Mouse (Mus musculus) neural tube, embryonic 14.5 days (tissue): ENCODE results near the gene Sfta2. TPM values are rescaled to one million over a fixed set of nuclear protein-coding genes. Genes with fewer than 3 reads are reported as not detected.

Source experiments
- ATAC-seq: fragments of 200-750 bp; cut with Nextera tagmentation; 2 replicates; pipeline ENCODE4 v1.8.0; 2017; ENCODE audit warnings: low read depth, mild to moderate bottlenecking, moderate TSS enrichment, moderate library complexity
- H3K27ac ChIP-seq: fragments of 300-500 bp; sonication (generic); 2 replicates; pipeline ENCODE4 v1.5.1; 2014; ENCODE audit warnings: low read depth, mild to moderate bottlenecking, control low read depth, low read length, moderate library complexity, mixed read lengths
- H3K27me3 ChIP-seq: fragments of 300-500 bp; sonication (generic); 2 replicates; pipeline ENCODE4 v1.6.1; 2014; ENCODE audit warnings: low read length; ENCODE audit not compliant: control insufficient read depth, insufficient read depth
- H3K36me3 ChIP-seq: fragments of 300-500 bp; sonication (generic); 2 replicates; pipeline ENCODE4 v1.6.1; 2014; ENCODE audit warnings: low read length, mixed read lengths; ENCODE audit not compliant: control insufficient read depth, insufficient read depth
- H3K4me1 ChIP-seq: fragments of 300-500 bp; sonication (generic); 2 replicates; pipeline ENCODE4 v1.6.1; 2014; ENCODE audit warnings: low read length; ENCODE audit not compliant: control insufficient read depth, insufficient read depth
- H3K4me2 ChIP-seq: fragments of 300-500 bp; sonication (generic); 2 replicates; pipeline ENCODE4 v1.6.1; 2014; ENCODE audit warnings: mild to moderate bottlenecking, low read depth, low read length, control low read depth
- H3K4me3 ChIP-seq: fragments of 300-500 bp; sonication (generic); 2 replicates; pipeline ENCODE4 v1.5.1; 2014; ENCODE audit warnings: low read depth, low read length, control low read depth, mixed read lengths
- H3K9ac ChIP-seq: fragments of 300-500 bp; sonication (generic); replicated peaks from 2 replicates; pipeline ENCODE4 v1.6.1; 2014; ENCODE audit warnings: low read depth, mild to moderate bottlenecking, control low read depth, low read length, mixed read lengths
- H3K9me3 ChIP-seq: fragments of 300-500 bp; sonication (generic); 2 replicates; pipeline ENCODE4 v1.6.1; 2016; ENCODE audit warnings: low read length; ENCODE audit not compliant: control insufficient read depth
- WGBS: fragments of 180-500 bp; shearing (Covaris S2); extraction: QIAGEN DNeasy Blood & Tissue Kit; methylation state at CpG from one replicate; pipeline ENCODE4 v1.1.7; 2014; 5-methylcytosine and 5-hydroxymethylcytosine counted together
- polyA plus RNA-seq: library from polyadenylated mRNA; unstranded; fragments of >200 nt; fragmentation: Nextera tagmentation; extraction: Ambion mirVana; gene quantifications from 2 replicates; pipeline ENCODE4 v1.2.1, GENCODE M21; 2014

The Sfta2 gene
- polyA plus RNA-seq, 1 experiment from 2014 or later, result not detected

DNA sequence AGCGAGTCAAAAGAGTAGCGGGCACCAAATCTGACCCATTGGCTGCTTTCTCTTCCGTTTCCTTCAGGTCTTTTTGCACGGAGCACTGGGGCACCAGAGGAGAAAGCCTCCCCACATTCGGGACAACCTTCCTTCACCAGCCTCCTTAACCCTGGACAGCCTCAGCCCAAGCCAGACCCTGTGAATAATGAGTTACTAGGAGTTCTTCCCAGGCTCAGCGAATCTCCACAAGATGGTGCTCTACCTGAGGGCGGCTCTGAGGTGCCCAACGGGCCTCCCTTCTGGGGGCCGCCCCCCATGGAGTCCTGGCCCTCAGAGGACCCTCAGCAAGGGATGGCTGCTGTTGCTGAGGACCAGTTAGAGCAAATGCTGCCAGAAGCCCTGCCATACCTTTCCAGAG is 33.6 kb upstream of the Sfta2 start:
- Histone ChIP-seq H3K4me3 (no peak overlapping the region), H3K9me3 (no peaks in the 10 kb centered on the region), H3K9ac (no peak overlapping the region), H3K4me1 (peaks cover 5% of the 10 kb centered on the region; the same call in 1 of the 2 replicates), H3K27me3 (no peaks in the 10 kb centered on the region), H3K27ac (no peak overlapping the region), H3K36me3 (no peaks in the 10 kb centered on the region), H3K4me2 (no peak overlapping the region)
- 28% methylated on average over 9 of the region's 9 CpGs for WGBS
- ATAC-seq, result no peak

DNA sequence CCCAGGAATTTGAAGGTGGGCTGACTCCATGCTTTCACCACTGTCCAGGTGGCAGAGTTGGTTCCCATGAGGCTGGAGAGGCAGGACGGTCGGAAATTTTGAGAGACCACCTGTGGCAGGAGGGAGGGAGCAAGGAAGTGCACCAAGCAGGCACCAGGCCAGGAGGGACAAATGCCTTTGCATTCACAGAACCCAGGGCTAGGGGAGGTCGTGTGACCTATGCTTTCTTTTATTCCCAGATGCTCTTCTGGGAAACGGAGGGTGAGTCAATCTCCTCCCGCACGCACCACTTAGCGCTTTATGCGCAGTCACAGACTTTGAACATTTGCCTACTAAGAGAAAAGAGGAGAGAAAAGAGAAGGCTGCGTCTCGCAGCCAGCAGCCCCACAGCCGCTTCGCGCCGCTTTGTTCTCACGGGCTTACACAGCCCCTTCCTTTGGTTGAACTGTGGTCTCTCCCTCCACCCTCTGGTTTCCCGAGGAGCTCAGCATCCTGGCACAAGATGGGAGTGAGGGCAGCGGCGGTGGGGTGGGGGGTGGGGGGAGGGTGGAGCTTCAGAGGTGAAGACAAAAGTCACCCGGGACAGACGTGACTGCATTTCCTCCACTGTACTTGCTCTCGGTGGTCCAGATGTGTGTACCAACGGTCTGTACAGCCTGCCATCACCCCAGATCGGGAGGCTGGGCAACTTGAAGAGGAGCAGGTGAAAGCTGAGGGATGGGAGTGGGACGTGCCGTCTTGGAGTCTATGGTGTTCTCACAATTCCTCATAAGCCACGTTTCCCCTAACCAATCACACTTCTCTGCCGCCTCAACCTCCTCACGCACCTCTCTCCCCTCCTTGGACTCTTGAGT is 32.0 kb upstream of the Sfta2 start:
- ATAC-seq, result peak; percentile 78; the same call in 1 of the 2 replicates
- peak overlapping the region; percentile 20; the same call in 1 of the 2 replicates for H3K4me3 ChIP-seq
- peak overlapping the region; percentile 49; the same call in 1 of the 2 replicates for H3K4me2 ChIP-seq
- H3K9ac ChIP-seq, result peak overlapping the region; percentile 11; the same call in 1 of the 2 replicates
- no peaks in the 10 kb centered on the region for H3K27me3 ChIP-seq
- 1% methylated on average over 28 of the region's 28 CpGs for WGBS
- H3K27ac ChIP-seq, result no peak overlapping the region
- peaks cover 5% of the 10 kb centered on the region; the same call in 1 of the 2 replicates for H3K4me1 ChIP-seq
- H3K36me3 ChIP-seq, result no peaks in the 10 kb centered on the region
- H3K9me3 ChIP-seq, result no peaks in the 10 kb centered on the region

DNA sequence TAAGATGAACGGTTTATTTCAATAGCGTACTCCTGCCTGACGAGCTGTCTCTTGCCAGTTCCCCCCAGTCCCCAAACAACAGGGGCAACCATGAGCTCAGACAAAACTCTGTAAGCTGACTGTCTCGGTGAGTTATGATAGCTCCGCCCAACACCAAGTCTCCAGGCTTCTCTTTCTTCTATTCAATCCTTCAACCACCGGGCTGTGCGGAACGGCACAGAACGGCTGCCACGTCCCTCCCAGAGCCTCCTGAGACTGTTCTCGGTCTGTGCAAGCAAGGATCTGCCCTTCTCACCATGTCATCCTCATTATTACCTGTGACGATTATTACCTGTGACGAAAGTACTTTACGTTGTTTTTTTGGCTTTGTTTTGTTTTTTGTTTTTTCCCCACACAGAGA is 30.5 kb upstream of the Sfta2 start:
- 27% methylated on average over 14 of the region's 14 CpGs for WGBS
- Histone ChIP-seq H3K4me3 (no peak overlapping the region), H3K27me3 (no peaks in the 10 kb centered on the region), H3K4me1 (peaks cover 5% of the 10 kb centered on the region; the same call in 1 of the 2 replicates), H3K4me2 (no peak overlapping the region), H3K9ac (no peak overlapping the region), H3K36me3 (no peaks in the 10 kb centered on the region), H3K9me3 (no peaks in the 10 kb centered on the region), H3K27ac (no peak overlapping the region)
- ATAC-seq, result peak; percentile 51; the same call in 1 of the 2 replicates

DNA sequence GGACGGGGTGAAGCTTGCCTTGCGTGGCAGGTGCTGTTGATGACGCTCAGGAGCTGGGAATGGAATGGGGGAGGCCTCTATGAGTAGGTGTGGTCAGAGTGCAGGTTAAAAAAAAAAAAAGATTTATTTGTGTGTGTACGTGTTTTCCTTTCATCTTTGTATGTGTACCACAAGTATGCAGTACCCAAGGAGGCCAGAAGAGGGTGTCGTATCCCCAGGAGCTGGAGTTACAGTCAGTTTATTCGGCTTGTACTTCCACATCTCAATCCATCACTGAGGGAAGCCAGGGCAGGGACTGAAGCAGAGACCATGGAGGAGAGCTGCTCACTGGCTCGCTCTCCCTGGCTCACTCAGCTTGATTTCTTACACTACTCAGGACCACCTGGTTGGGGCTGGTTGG is 29.9 kb upstream of the Sfta2 start:
- H3K27ac ChIP-seq, result no peak overlapping the region
- no peak overlapping the region for H3K4me3 ChIP-seq
- no peaks in the 10 kb centered on the region for H3K27me3 ChIP-seq
- H3K36me3 ChIP-seq, result no peaks in the 10 kb centered on the region
- H3K4me2 ChIP-seq, result no peak overlapping the region
- peaks cover 5% of the 10 kb centered on the region; the same call in 1 of the 2 replicates for H3K4me1 ChIP-seq
- H3K9ac ChIP-seq, result no peak overlapping the region
- no peaks in the 10 kb centered on the region for H3K9me3 ChIP-seq
- WGBS, result 93% methylated on average over 7 of the region's 7 CpGs
- ATAC-seq, result no peak

DNA sequence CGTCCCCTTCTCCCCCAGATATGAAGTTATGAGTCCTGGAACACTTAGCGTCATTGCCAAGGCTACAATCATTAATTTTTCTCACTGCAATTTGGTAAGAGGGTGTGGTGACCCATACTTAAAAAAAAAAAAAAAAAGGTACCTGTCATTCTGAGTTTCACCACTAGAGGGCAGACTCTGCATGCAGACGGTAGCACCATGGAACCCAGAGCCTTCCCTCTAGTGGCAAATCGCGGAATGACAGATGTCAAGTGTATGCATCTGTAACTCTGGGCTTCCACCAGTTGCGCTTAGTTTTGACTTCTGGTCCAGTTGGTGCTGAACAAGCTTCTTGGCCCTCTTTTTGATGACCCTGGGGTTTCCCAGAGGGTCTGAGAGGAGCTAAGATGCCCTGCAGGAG is 23.1 kb upstream of the Sfta2 start:
- WGBS, result 15% methylated on average over 6 of the region's 6 CpGs
- H3K27me3 ChIP-seq, result no peaks in the 10 kb centered on the region
- H3K9me3 ChIP-seq, result no peaks in the 10 kb centered on the region
- no peak overlapping the region for H3K27ac ChIP-seq
- no peak overlapping the region for H3K4me2 ChIP-seq
- H3K4me1 ChIP-seq, result no peaks in the 10 kb centered on the region
- no peak overlapping the region for H3K4me3 ChIP-seq
- no peak overlapping the region for H3K9ac ChIP-seq
- ATAC-seq, result no peak
- H3K36me3 ChIP-seq, result no peaks in the 10 kb centered on the region

DNA sequence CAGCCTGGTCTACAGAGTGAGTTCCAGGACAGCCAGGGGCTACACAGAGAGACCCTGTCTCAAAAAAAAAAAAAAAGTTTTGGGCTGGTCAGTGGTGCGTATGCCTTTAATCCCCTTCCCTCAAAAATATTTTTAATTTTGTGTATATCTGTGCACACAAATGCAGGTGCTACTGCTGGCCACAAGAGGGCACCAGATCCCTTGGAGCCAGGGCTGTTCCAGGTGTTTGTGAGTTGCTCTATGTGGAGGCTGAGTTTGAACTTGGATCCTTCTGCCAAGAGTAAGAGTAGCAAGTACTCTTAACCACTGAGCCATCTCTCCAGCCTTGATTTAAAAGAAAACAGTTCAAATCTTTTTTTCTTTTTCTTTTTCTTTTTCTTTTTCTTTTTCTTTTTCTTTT is 18.4 kb upstream of the Sfta2 start:
- Histone ChIP-seq H3K9me3 (no peaks in the 10 kb centered on the region), H3K27me3 (no peaks in the 10 kb centered on the region), H3K4me2 (no peak overlapping the region), H3K36me3 (no peaks in the 10 kb centered on the region), H3K9ac (no peak overlapping the region), H3K27ac (no peak overlapping the region), H3K4me1 (no peaks in the 10 kb centered on the region), H3K4me3 (no peak overlapping the region)
- WGBS, result 100% methylated on average over 1 of the region's 1 CpGs
- ATAC-seq, result no peak

DNA sequence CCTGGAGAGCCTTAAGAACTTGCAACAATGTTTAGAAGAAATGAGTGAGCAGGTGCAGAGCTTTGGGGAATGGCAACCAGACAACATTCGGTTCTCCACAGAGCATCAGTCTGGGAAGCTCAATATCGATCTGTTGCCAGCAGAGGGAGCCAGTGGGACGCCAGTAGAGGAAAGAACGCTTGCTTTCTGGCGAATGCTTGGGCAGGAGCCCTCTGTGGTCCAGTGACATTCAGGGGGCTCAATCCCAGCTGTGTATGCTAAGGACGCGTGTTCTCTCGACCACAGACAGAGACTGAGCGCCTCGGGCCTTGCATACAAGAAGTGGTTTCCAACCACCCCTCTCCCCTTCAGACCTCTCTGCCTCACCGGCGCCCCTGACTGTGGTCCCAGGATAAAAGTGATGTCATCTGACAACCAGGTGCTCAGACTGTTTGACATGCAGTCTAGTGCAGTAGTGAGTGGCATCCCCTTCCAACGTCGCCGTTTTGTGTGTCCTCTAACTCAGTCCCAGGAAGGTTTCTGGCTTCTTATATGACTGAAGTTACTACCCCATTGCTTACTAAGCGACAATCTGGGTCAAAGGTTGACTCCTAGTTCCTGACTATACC is 16.9 kb upstream of the Sfta2 start:
- Histone ChIP-seq H3K27me3 (no peaks in the 10 kb centered on the region), H3K4me1 (no peaks in the 10 kb centered on the region), H3K27ac (no peak overlapping the region), H3K9me3 (no peaks in the 10 kb centered on the region), H3K4me2 (peak overlapping the region; percentile 30; the same call in 1 of the 2 replicates), H3K4me3 (no peak overlapping the region), H3K36me3 (no peaks in the 10 kb centered on the region), H3K9ac (no peak overlapping the region)
- ATAC-seq, result peak; percentile 73
- 17% methylated on average over 16 of the region's 16 CpGs for WGBS

DNA sequence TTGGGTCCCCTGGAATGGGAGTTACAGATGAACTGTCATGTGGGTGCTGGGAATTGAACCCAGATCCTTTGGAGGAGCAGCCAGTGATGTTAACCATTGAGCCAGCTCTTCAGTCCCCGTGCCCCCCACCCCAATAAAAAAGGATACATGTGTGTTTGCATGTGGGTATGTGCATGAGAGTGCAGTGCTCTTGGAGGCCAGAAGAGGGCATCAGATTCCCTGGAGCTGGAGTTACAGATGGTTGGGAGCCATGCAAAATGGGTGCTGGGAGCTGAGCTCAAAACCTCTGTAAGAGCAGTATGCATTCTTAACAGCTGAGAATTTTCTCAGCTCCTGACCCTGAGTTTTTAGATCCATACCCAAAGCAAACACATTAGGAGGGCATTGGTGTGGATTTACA is 14.1 kb upstream of the Sfta2 start:
- ATAC-seq, result no peak
- no peaks in the 10 kb centered on the region for H3K4me1 ChIP-seq
- H3K9ac ChIP-seq, result no peak overlapping the region
- WGBS, result 78% methylated on average over 1 of the region's 1 CpGs
- H3K4me3 ChIP-seq, result no peak overlapping the region
- no peaks in the 10 kb centered on the region for H3K36me3 ChIP-seq
- H3K27ac ChIP-seq, result no peak overlapping the region
- H3K9me3 ChIP-seq, result no peaks in the 10 kb centered on the region
- H3K27me3 ChIP-seq, result no peaks in the 10 kb centered on the region
- H3K4me2 ChIP-seq, result no peak overlapping the region

DNA sequence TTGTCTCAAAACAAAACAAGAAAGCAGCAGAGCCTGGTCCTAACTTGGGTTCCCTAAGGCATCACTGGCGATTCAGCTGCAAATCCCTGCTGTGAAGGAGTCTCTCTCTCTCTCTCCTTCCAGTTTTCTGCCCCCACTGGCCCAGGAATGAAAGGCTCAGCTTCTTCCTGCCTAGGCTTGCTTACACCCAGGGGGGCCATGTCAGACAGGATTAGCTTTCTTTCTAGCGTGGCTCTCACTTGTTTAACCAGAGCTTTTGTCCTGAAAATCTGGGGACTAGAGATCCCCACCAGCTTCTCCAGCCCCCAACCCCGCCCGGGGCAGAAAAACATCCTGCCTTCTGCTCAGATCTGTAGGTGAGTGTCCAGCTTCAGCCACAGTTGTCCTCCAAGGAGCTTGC is 13.0 kb upstream of the Sfta2 start:
- Histone ChIP-seq H3K4me2 (no peak overlapping the region), H3K4me3 (no peak overlapping the region), H3K36me3 (no peaks in the 10 kb centered on the region), H3K4me1 (no peaks in the 10 kb centered on the region), H3K27ac (no peak overlapping the region), H3K9me3 (no peaks in the 10 kb centered on the region), H3K27me3 (no peaks in the 10 kb centered on the region), H3K9ac (no peak overlapping the region)
- WGBS, result 38% methylated on average over 4 of the region's 4 CpGs
- no peak for ATAC-seq
